Mouse (Mus musculus): Measurements from ENCODE around the gene Slc34a3.
A peak's percentile ranks its signal among the peaks of the same experiment; 100 is the strongest.

Gene Slc34a3

GRCm38 (mm10) chr2:25193330-25193770 is 40.8 kb downstream of the Slc34a3 start:
- DNase-seq = peak; percentile 83

GRCm38 (mm10) chr2:25187841-25188240 is 46.3 kb downstream of the Slc34a3 start:
- DNase-seq = no peak

- no peak for DNase-seq
Measured at GRCm38 (mm10) chr2:25186575-25186930, 47.6 kb downstream of the Slc34a3 start.

- peak; percentile 69 for DNase-seq
Measured at GRCm38 (mm10) chr2:25185625-25186574, 48.3 kb downstream of the Slc34a3 start.

- DNase-seq = no peak
Measured at GRCm38 (mm10) chr2:25184496-25184895, 49.7 kb downstream of the Slc34a3 start.

- DNase-seq = no peak
Measured at GRCm38 (mm10) chr2:25183336-25183735, 50.8 kb downstream of the Slc34a3 start.

- DNase-seq = no peak
Measured at GRCm38 (mm10) chr2:25182664-25183063, 51.5 kb downstream of the Slc34a3 start.

- DNase-seq = no peak
Measured at GRCm38 (mm10) chr2:25181891-25182397, 52.2 kb downstream of the Slc34a3 start.

- peak; percentile 72 for DNase-seq
Measured at GRCm38 (mm10) chr2:25180973-25181890, 52.9 kb downstream of the Slc34a3 start.

- DNase-seq = peak; percentile 93
Measured at GRCm38 (mm10) chr2:25180478-25180903, 53.7 kb downstream of the Slc34a3 start, which contains the start of gene Nrarp. Gene Nrarp (plus strand): TSS chr2:25180758.

- DNase-seq = no peak
Measured at GRCm38 (mm10) chr2:25179566-25180217, 54.5 kb downstream of the Slc34a3 start.
